Mouse (Mus musculus): ENCODE results near the gene Mrps35. TPM values are rescaled to one million over a fixed set of nuclear protein-coding genes. Genes with fewer than 3 reads are reported as not detected.

Mrps35 gene
- polyA plus RNA-seq, 1 experiment from 2014 or later, result 120 TPM

DNA sequence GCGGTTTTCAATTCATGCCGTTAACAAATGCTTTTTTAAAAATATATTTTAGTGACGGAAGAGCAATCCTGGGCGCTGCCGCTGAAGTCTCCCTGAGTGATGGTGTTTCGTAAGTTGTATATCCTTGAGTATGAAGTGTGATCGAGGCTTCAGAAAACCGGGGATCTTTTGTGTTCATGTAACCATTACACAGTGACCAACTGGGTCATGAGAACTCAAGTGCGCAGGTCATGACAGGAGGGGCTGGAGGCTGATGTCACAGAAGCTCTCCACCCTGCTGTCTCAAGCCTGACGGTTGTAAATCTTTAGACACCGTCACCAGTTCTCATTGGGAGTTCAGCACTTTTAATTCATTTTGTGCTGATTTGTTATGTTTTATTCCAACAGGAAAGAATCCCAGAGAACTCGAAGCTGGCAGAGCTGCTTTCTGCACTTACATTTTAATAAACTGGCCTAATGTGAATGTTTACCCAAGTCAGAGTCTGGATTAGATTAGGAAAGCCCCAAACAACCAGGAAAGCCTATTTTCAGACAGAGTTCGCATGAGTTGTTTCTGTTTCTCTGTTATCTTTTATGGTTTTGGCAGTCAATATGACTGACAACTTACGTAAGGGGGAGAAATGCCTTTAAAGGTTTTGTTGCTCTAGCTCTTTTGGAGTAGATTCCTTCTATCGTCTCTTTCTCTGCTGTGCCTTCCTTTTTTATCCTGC lies 31.6 kb upstream of the Mrps35 start:
- Histone ChIP-seq H3K36me3 (ENCODE audit: insufficient read depth, low read length) (peaks cover 39% of the 10 kb centered on the region), H3K27me3 (ENCODE audit: insufficient read depth, low read length) (no peaks in the 10 kb centered on the region), H3K4me1 (ENCODE audit: insufficient read depth, low read length) (no peaks in the 10 kb centered on the region), H3K4me3 (ENCODE audit: low read length) (no peak overlapping the region), H3K9me3 (ENCODE audit: low read length) (no peaks in the 10 kb centered on the region), H3K27ac (ENCODE audit: low read length) (no peak overlapping the region), H3K9ac (replicated peaks; ENCODE audit: low read length) (no peak overlapping the region), H3K4me2 (replicated peaks; ENCODE audit: low read depth, low read length) (no peak overlapping the region)
- ATAC-seq (ENCODE audit: low FRiP score, low TSS enrichment), result no peak
- WGBS, result 75% methylated on average over 15 of the region's 15 CpGs

- Histone ChIP-seq H3K36me3 (ENCODE audit: insufficient read depth, low read length) (peaks cover 42% of the 10 kb centered on the region), H3K27me3 (ENCODE audit: insufficient read depth, low read length) (no peaks in the 10 kb centered on the region), H3K4me1 (ENCODE audit: insufficient read depth, low read length) (no peaks in the 10 kb centered on the region), H3K4me2 (replicated peaks; ENCODE audit: low read depth, low read length) (no peak overlapping the region), H3K9ac (replicated peaks; ENCODE audit: low read length) (no peak overlapping the region), H3K9me3 (ENCODE audit: low read length) (no peaks in the 10 kb centered on the region), H3K4me3 (ENCODE audit: low read length) (no peak overlapping the region), H3K27ac (ENCODE audit: low read length) (no peak overlapping the region)
- 62% methylated on average over 6 of the region's 6 CpGs for WGBS
- no peak for ATAC-seq (ENCODE audit: low FRiP score, low TSS enrichment)
These were observed 31.0 kb upstream of the Mrps35 start for GRCm38 (mm10) chr6:147011555-147011954.

GRCm38 (mm10) chr6:147011977-147012376 lies 30.6 kb upstream of the Mrps35 start:
- no peaks in the 10 kb centered on the region for H3K9me3 ChIP-seq (ENCODE audit: low read length)
- H3K4me1 ChIP-seq (ENCODE audit: insufficient read depth, low read length), result no peaks in the 10 kb centered on the region
- WGBS, result 71% methylated on average over 6 of the region's 6 CpGs
- no peak overlapping the region for H3K27ac ChIP-seq (ENCODE audit: low read length)
- no peak for ATAC-seq (ENCODE audit: low FRiP score, low TSS enrichment)
- peaks cover 42% of the 10 kb centered on the region for H3K36me3 ChIP-seq (ENCODE audit: insufficient read depth, low read length)
- no peak overlapping the region for H3K4me2 ChIP-seq (replicated peaks; ENCODE audit: low read depth, low read length)
- no peak overlapping the region for H3K9ac ChIP-seq (replicated peaks; ENCODE audit: low read length)
- no peak overlapping the region for H3K4me3 ChIP-seq (ENCODE audit: low read length)
- no peaks in the 10 kb centered on the region for H3K27me3 ChIP-seq (ENCODE audit: insufficient read depth, low read length)

DNA sequence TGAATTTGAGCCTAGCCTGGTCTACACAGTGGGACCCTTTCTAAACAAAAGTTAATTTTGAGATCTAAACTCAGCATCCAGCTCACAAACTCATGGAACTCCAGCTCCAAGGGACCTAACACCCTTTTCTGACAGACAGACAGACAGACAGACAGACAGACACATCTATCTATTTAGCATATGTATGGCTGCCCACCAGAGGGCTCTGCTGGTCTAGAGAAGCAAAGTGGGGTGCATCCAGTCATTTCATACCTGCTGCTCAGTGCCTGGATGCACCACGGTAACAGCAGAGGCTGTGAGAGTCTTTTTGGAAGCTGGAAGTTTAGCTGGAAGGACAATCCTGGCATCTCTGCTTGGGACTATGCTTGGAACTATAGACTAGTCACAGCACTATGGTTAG lies 29.0 kb upstream of the Mrps35 start:
- Histone ChIP-seq H3K36me3 (ENCODE audit: insufficient read depth, low read length) (peaks cover 39% of the 10 kb centered on the region), H3K9ac (replicated peaks; ENCODE audit: low read length) (no peak overlapping the region), H3K9me3 (ENCODE audit: low read length) (no peaks in the 10 kb centered on the region), H3K4me1 (ENCODE audit: insufficient read depth, low read length) (no peaks in the 10 kb centered on the region), H3K27me3 (ENCODE audit: insufficient read depth, low read length) (no peaks in the 10 kb centered on the region), H3K4me3 (ENCODE audit: low read length) (no peak overlapping the region), H3K4me2 (replicated peaks; ENCODE audit: low read depth, low read length) (no peak overlapping the region), H3K27ac (ENCODE audit: low read length) (no peak overlapping the region)
- no peak for ATAC-seq (ENCODE audit: low FRiP score, low TSS enrichment)
- 89% methylated on average over 1 of the region's 1 CpGs for WGBS

GRCm38 (mm10) chr6:147017906-147018305 lies 24.7 kb upstream of the Mrps35 start:
- H3K9ac ChIP-seq (replicated peaks; ENCODE audit: low read length), result no peak overlapping the region
- peaks cover 54% of the 10 kb centered on the region for H3K36me3 ChIP-seq (ENCODE audit: insufficient read depth, low read length)
- ATAC-seq (ENCODE audit: low FRiP score, low TSS enrichment), result no peak
- H3K9me3 ChIP-seq (ENCODE audit: low read length), result no peaks in the 10 kb centered on the region
- no peak overlapping the region for H3K4me2 ChIP-seq (replicated peaks; ENCODE audit: low read depth, low read length)
- 91% methylated on average over 4 of the region's 4 CpGs for WGBS
- H3K4me3 ChIP-seq (ENCODE audit: low read length), result no peak overlapping the region
- H3K4me1 ChIP-seq (ENCODE audit: insufficient read depth, low read length), result no peaks in the 10 kb centered on the region
- no peaks in the 10 kb centered on the region for H3K27me3 ChIP-seq (ENCODE audit: insufficient read depth, low read length)
- no peak overlapping the region for H3K27ac ChIP-seq (ENCODE audit: low read length)

DNA sequence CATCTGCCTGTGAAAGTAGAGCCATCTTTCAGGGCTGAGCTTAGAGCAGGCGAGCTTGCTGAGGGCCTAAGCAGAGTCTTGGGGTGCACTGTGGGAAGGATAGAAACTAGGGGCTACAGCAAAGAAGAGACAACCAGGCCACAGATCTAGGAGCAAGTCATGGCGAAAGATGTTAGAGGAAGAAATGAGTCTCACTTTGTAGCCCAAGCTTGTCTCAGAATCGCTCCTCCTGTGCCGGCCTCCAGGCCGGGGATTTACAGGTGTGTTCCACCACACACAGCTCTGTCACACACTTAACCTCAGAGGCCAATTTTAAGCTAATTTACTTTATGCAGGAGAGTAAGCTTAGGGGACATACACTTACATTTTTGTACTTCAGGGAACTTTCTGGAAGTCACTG lies 24.2 kb upstream of the Mrps35 start:
- Histone ChIP-seq H3K9me3 (ENCODE audit: low read length) (no peaks in the 10 kb centered on the region), H3K4me1 (ENCODE audit: insufficient read depth, low read length) (no peaks in the 10 kb centered on the region), H3K4me3 (ENCODE audit: low read length) (no peak overlapping the region), H3K9ac (replicated peaks; ENCODE audit: low read length) (no peak overlapping the region), H3K27ac (ENCODE audit: low read length) (no peak overlapping the region), H3K36me3 (ENCODE audit: insufficient read depth, low read length) (peaks cover 58% of the 10 kb centered on the region), H3K27me3 (ENCODE audit: insufficient read depth, low read length) (no peaks in the 10 kb centered on the region), H3K4me2 (replicated peaks; ENCODE audit: low read depth, low read length) (no peak overlapping the region)
- ATAC-seq (ENCODE audit: low FRiP score, low TSS enrichment), result no peak
- WGBS, result 91% methylated on average over 5 of the region's 5 CpGs

DNA sequence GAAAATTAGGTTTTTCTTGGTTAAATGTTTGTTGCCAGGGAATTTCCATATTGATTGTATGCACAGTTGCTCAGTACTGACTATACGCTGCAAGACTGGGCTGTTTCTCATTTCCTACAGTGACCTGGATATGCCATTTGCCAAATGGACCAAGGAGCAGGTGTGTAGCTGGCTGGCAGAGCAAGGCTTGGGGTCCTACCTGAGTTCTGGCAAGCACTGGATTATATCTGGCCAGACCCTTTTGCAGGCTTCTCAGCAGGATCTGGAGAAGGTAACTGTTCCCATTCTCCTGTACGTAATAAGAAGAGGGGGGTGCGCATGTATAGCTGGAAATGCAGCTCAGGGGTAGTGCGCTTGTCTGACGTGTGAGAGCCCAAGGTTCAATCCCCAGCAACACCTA lies 21.4 kb upstream of the Mrps35 start:
- H3K9me3 ChIP-seq (ENCODE audit: low read length), result no peaks in the 10 kb centered on the region
- no peaks in the 10 kb centered on the region for H3K4me1 ChIP-seq (ENCODE audit: insufficient read depth, low read length)
- H3K36me3 ChIP-seq (ENCODE audit: insufficient read depth, low read length), result peaks cover 53% of the 10 kb centered on the region
- no peak overlapping the region for H3K4me2 ChIP-seq (replicated peaks; ENCODE audit: low read depth, low read length)
- WGBS, result 95% methylated on average over 5 of the region's 5 CpGs
- H3K9ac ChIP-seq (replicated peaks; ENCODE audit: low read length), result no peak overlapping the region
- no peak overlapping the region for H3K27ac ChIP-seq (ENCODE audit: low read length)
- H3K4me3 ChIP-seq (ENCODE audit: low read length), result no peak overlapping the region
- H3K27me3 ChIP-seq (ENCODE audit: insufficient read depth, low read length), result no peaks in the 10 kb centered on the region
- no peak for ATAC-seq (ENCODE audit: low FRiP score, low TSS enrichment)

GRCm38 (mm10) chr6:147022375-147023132 lies 20.0 kb upstream of the Mrps35 start:
- H3K9me3 ChIP-seq (ENCODE audit: low read length), result no peaks in the 10 kb centered on the region
- no peak overlapping the region for H3K4me2 ChIP-seq (replicated peaks; ENCODE audit: low read depth, low read length)
- H3K27me3 ChIP-seq (ENCODE audit: insufficient read depth, low read length), result no peaks in the 10 kb centered on the region
- peaks cover 51% of the 10 kb centered on the region for H3K36me3 ChIP-seq (ENCODE audit: insufficient read depth, low read length)
- 87% methylated on average over 16 of the region's 16 CpGs for WGBS
- H3K4me3 ChIP-seq (ENCODE audit: low read length), result no peak overlapping the region
- H3K27ac ChIP-seq (ENCODE audit: low read length), result no peak overlapping the region
- ATAC-seq (ENCODE audit: low FRiP score, low TSS enrichment), result no peak
- no peak overlapping the region for H3K9ac ChIP-seq (replicated peaks; ENCODE audit: low read length)
- no peaks in the 10 kb centered on the region for H3K4me1 ChIP-seq (ENCODE audit: insufficient read depth, low read length)

GRCm38 (mm10) chr6:147023133-147023395 lies 19.5 kb upstream of the Mrps35 start:
- H3K36me3 ChIP-seq (ENCODE audit: insufficient read depth, low read length), result peaks cover 54% of the 10 kb centered on the region

GRCm38 (mm10) chr6:147023568-147023967 lies 19.0 kb upstream of the Mrps35 start:
- no peak overlapping the region for H3K9ac ChIP-seq (replicated peaks; ENCODE audit: low read length)
- H3K4me1 ChIP-seq (ENCODE audit: insufficient read depth, low read length), result no peaks in the 10 kb centered on the region
- H3K27ac ChIP-seq (ENCODE audit: low read length), result no peak overlapping the region
- H3K4me3 ChIP-seq (ENCODE audit: low read length), result no peak overlapping the region
- H3K4me2 ChIP-seq (replicated peaks; ENCODE audit: low read depth, low read length), result no peak overlapping the region
- no peaks in the 10 kb centered on the region for H3K9me3 ChIP-seq (ENCODE audit: low read length)
- peaks cover 56% of the 10 kb centered on the region for H3K36me3 ChIP-seq (ENCODE audit: insufficient read depth, low read length)
- H3K27me3 ChIP-seq (ENCODE audit: insufficient read depth, low read length), result no peaks in the 10 kb centered on the region
- ATAC-seq (ENCODE audit: low FRiP score, low TSS enrichment), result no peak

More at GRCm38 (mm10) chr6:147023133-147023395, 19.5 kb upstream of the Mrps35 start:
- no peak overlapping the region for H3K9ac ChIP-seq (replicated peaks; ENCODE audit: low read length)
- H3K4me2 ChIP-seq (replicated peaks; ENCODE audit: low read depth, low read length), result no peak overlapping the region
- 83% methylated on average over 2 of the region's 2 CpGs for WGBS
- no peaks in the 10 kb centered on the region for H3K27me3 ChIP-seq (ENCODE audit: insufficient read depth, low read length)
- no peaks in the 10 kb centered on the region for H3K9me3 ChIP-seq (ENCODE audit: low read length)
- no peak for ATAC-seq (ENCODE audit: low FRiP score, low TSS enrichment)
- no peaks in the 10 kb centered on the region for H3K4me1 ChIP-seq (ENCODE audit: insufficient read depth, low read length)
- no peak overlapping the region for H3K4me3 ChIP-seq (ENCODE audit: low read length)
- no peak overlapping the region for H3K27ac ChIP-seq (ENCODE audit: low read length)

All from kidney, embryonic 16.5 days (tissue).